Comparison of ENCODE assay signal across 12 mouse cellular contexts in genomic region chr16:33163330-33164090, GRCm38 (mm10). TPM values are rescaled to one million over a fixed set of nuclear protein-coding genes. Genes with fewer than 3 reads are reported as not detected.
DNase-seq lines count a peak whose midpoint lies in the region; ATAC-seq and TF ChIP-seq lines count a peak whose summit lies in the region.
"Had no signal": no experiment of that assay in that cellular context is flagged by ENCODE, and none has a peak within 500 bp of the region (broad histone marks: within the 10 kb centered on the region; RNA-seq: fewer than 3 reads in every experiment).

No protein-coding gene starts in this region.

- no peak overlapping the region for H3K9ac ChIP-seq in heart, embryonic 12.5 days

- no peak overlapping the region for H3K27ac ChIP-seq in gastrocnemius, adult 2 months
- H3K27ac ChIP-seq in heart, embryonic 12.5 days (ENCODE audit: poor library complexity, severe bottlenecking) = 0 out of 2 replicates have a peak overlapping the region, but pooled peaks have one; percentile 35

- DNase-seq in gastrocnemius, adult 2 months = peak; percentile 71
- no peak for DNase-seq in gastrocnemius, postnatal 4 days (ENCODE audit: low spot score in 2 of 2)
- peak; percentile 81 for DNase-seq in ovary, adult 18-20 months (ENCODE audit: low spot score)
- no peak for DNase-seq in ovary, postnatal 14 days (ENCODE audit: low spot score)
- peak; percentile 79 for DNase-seq in testis, postnatal 10 days (ENCODE audit: low spot score)
- DNase-seq in layer of hippocampus, postnatal 14 days (ENCODE audit: low spot score in 2 of 2) = no peak
- no peak for DNase-seq in thymus, postnatal 10 days (ENCODE audit: low spot score in 2 of 2)
- DNase-seq: kidney, adult 8-10 months had no signal

- ATAC-seq in heart, embryonic 12.5 days (ENCODE audit: insufficient number of reproducible peaks, low FRiP score) = no peak
- ATAC-seq: hindbrain, embryonic 16.5 days had no signal

- H3K27me3 ChIP-seq in heart, embryonic 12.5 days (replicated peaks) = no peaks in the 10 kb centered on the region

- intact Hi-C loops in gastrocnemius, adult 2 months (cut with DNase I) = no loop called here

- H3K9me3 ChIP-seq in heart, embryonic 12.5 days (replicated peaks) = peaks cover 7% of the 10 kb centered on the region; the same call in 1 of the 2 replicates

- no peak overlapping the region for H3K4me2 ChIP-seq in heart, embryonic 12.5 days

- 60% methylated on average over 13 of the region's 13 CpGs for WGBS in heart, embryonic 12.5 days

- H3K4me1 ChIP-seq in heart, embryonic 12.5 days (replicated peaks) = peaks cover 5% of the 10 kb centered on the region; the same call in 1 of the 2 replicates

- H3K4me3 ChIP-seq in gastrocnemius, adult 2 months = no peak overlapping the region
- H3K4me3 ChIP-seq in heart, embryonic 12.5 days = no peak overlapping the region
- H3K4me3 ChIP-seq: erythroblast, embryonic 14.5 days; megakaryocyte, embryonic 14.5 days had no signal

- TF ChIP-seq CTCF in gastrocnemius, adult 2 months (IDR thresholded peaks at IDR 0.05) = no peak

- no peaks in the 10 kb centered on the region for H3K36me3 ChIP-seq in heart, embryonic 12.5 days

RNA-seq across cellular contexts. Expression of gene Osbpl11, which starts 21.4 kb away (rescaled TPM):
- total RNA-seq in gastrocnemius, adult 2 months (2021) = 10 to 100 TPM; 15.5 to 15.6 TPM
- 10 to 100 TPM; 17.8 to 20.2 TPM for total RNA-seq in gastrocnemius, postnatal 4 days (2021)
- 20.6 and 21.7 TPM in 2 replicates for polyA plus RNA-seq in heart, embryonic 12.5 days (2016; fragmentation: Nextera tagmentation; extraction: Ambion mirVana)
- total RNA-seq in layer of hippocampus, postnatal 14 days (2021) = 10 to 100 TPM; 22.2 to 24.5 TPM

Comparison
In these comparisons a context has a peak if more than half of its experiments do, and no peak if none do; other contexts are left out.
1. DNase-seq: peak in gastrocnemius, adult 2 months (single experiment), ovary, adult 18-20 months (single experiment) and testis, postnatal 10 days (single experiment); none in gastrocnemius, postnatal 4 days (0 of 2), ovary, postnatal 14 days (single experiment), layer of hippocampus, postnatal 14 days (0 of 2) and thymus, postnatal 10 days (0 of 2).